Mouse (Mus musculus) limb, embryonic 11.5 days (tissue): ENCODE measurements at regions not wholly inside any gene's neighbourhood (a gene's known extent, or its start where the extent isn't known, plus 50 kb on each side); places are given as distances from the start of the nearest gene placed in this dataset.

Source experiments
- ATAC-seq: fragments of 200-750 bp; cut with Nextera tagmentation; 2 replicates; pipeline ENCODE4 v1.8.0; 2017; ENCODE audit warnings: low read depth; ENCODE audit not compliant: insufficient number of reproducible peaks, low FRiP score, low TSS enrichment
- DNase-seq: peaks from one replicate; pipeline ENCODE4 v3.0.0-alpha.2; 2015; ENCODE audit warnings: low spot score
- H3K27ac ChIP-seq: fragments of 300-500 bp; sonication (generic); replicated peaks from 2 replicates; pipeline ENCODE4 v1.5.1; 2014; ENCODE audit warnings: low read depth, mild to moderate bottlenecking, low read length
- H3K27me3 ChIP-seq: fragments of 300-500 bp; sonication (generic); 2 replicates; pipeline ENCODE4 v1.6.1; 2014; ENCODE audit warnings: mild to moderate bottlenecking, low read length, mixed read lengths; ENCODE audit not compliant: control insufficient read depth, insufficient read depth
- H3K36me3 ChIP-seq: fragments of 300-500 bp; sonication (generic); 2 replicates; pipeline ENCODE4 v1.6.1; 2014; ENCODE audit warnings: mild to moderate bottlenecking, low read length, moderate library complexity, mixed read lengths; ENCODE audit not compliant: control insufficient read depth, insufficient read depth
- H3K4me1 ChIP-seq: fragments of 300-500 bp; sonication (generic); 2 replicates; pipeline ENCODE4 v1.6.1; 2014; ENCODE audit warnings: low read length, mixed read lengths; ENCODE audit not compliant: control insufficient read depth, insufficient read depth
- H3K4me2 ChIP-seq: fragments of 300-500 bp; sonication (generic); 2 replicates; pipeline ENCODE4 v1.6.1; 2014; ENCODE audit warnings: low read depth, mild to moderate bottlenecking, moderate library complexity; ENCODE audit not compliant: severe bottlenecking
- H3K4me3 ChIP-seq: fragments of 300-500 bp; sonication (generic); 2 replicates; pipeline ENCODE4 v1.5.1; 2014; ENCODE audit warnings: low read depth, low read length
- H3K9ac ChIP-seq: fragments of 300-500 bp; sonication (generic); 2 replicates; pipeline ENCODE4 v1.6.1; 2014; ENCODE audit warnings: mild to moderate bottlenecking, low read length
- H3K9me3 ChIP-seq: fragments of 300-500 bp; sonication (generic); 2 replicates; pipeline ENCODE4 v1.6.1; 2016; ENCODE audit warnings: low read length; ENCODE audit not compliant: control insufficient read depth
- WGBS: fragments of 180-500 bp; shearing (Covaris S2); extraction: QIAGEN DNeasy Blood & Tissue Kit; methylation state at CpG from one replicate; pipeline ENCODE4 v1.1.7; 2014; 5-methylcytosine and 5-hydroxymethylcytosine counted together

DNA sequence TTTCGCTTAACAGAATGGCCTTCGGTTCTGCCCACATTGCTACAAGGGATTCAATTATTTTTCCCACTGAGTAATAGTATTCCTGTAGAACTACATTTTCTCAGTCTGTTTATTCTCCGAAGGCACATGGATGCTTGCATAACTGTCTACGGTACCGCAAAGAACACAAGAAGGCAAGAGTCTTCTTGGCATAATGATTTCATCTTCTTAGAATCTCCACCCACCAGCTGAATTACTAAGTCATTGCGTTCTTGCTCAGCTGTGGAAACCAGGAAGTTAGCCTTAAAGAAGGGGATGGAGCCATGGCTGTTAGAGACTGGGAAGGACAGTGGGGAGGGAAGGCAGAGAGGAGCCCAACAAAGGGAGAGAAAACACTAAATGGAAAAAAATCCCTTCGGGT lies 116.4 kb upstream of the Kit start:
- H3K36me3 ChIP-seq: no peaks in the 10 kb centered on the region
- H3K27ac ChIP-seq: no peak overlapping the region
- DNase-seq: no peak
- 94% methylated on average over 7 of the region's 7 CpGs for WGBS
- H3K4me3 ChIP-seq: no peak overlapping the region
- H3K4me2 ChIP-seq: no peak overlapping the region
- no peak overlapping the region for H3K9ac ChIP-seq
- no peaks in the 10 kb centered on the region for H3K4me1 ChIP-seq
- H3K27me3 ChIP-seq: no peaks in the 10 kb centered on the region
- no peaks in the 10 kb centered on the region for H3K9me3 ChIP-seq
- ATAC-seq: no peak

DNA sequence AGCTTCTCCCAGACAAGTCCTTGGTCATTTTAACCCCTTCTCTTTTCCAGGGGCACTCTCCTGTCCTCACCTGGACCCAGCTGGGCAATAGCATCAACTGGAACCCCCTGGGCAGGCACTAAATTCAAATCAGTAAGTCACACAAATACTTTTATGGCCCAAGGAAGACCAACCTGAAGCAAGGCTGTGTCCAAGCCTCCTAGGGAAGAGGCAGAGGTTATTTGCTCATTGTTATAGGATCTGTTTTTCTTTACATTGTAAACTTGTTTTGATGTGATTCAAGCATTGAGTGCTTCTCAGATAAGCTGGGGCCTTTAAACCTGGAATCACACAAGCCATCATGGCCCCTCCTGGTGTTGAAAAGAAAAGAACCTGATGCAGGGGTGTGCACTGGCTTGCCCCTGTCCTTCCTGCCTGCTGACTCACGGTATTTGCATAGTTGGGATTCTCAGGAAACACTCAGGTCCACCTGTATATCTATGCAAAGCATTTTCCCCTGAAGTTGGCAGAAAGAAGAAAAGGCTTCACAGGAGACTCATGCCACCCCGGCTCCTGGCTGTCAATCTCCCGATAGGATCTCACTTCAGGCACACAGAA lies 114.9 kb upstream of the Kit start:
- H3K9me3 ChIP-seq: no peaks in the 10 kb centered on the region
- DNase-seq: no peak
- no peak for ATAC-seq
- no peaks in the 10 kb centered on the region for H3K4me1 ChIP-seq
- no peak overlapping the region for H3K9ac ChIP-seq
- WGBS: 68% methylated on average over 3 of the region's 3 CpGs
- no peak overlapping the region for H3K27ac ChIP-seq
- H3K4me2 ChIP-seq: no peak overlapping the region
- no peaks in the 10 kb centered on the region for H3K27me3 ChIP-seq
- H3K4me3 ChIP-seq: no peak overlapping the region
- no peaks in the 10 kb centered on the region for H3K36me3 ChIP-seq

DNA sequence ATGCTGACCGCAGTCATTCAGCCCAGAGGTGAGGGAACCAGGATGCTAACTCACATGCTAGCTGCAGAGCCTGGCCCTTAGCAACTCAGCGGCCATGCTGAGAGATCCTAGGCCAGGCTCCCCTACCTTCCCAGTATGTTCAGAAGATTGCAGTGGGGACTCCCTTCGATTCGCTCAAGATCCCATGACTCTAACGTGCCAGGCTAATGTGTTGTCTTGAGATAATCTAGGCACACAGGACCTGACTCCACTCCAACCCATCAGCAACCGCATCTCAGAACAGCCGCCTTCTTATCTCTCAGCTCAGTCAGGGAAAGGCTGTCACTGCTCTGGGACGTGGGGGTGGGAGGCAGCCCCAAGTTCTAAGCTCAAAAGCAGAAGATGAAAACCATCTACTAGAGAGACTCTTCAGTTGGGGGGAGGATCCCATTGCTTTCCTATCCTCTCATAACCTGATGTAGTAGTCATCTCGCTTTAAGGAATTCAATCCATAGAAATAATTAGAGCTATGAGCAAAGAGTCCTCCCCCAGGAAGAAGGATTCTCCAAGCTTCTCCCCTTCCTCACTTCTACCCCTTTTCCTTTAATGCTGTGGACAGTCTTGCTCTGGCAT lies 114.2 kb upstream of the Kit start:
- Histone ChIP-seq H3K9me3 (no peaks in the 10 kb centered on the region), H3K4me2 (no peak overlapping the region), H3K4me1 (no peaks in the 10 kb centered on the region), H3K27ac (no peak overlapping the region), H3K36me3 (no peaks in the 10 kb centered on the region), H3K9ac (no peak overlapping the region), H3K4me3 (no peak overlapping the region), H3K27me3 (no peaks in the 10 kb centered on the region)
- WGBS: 76% methylated on average over 9 of the region's 9 CpGs
- DNase-seq (no peak), ATAC-seq (no peak)

GRCm38 (mm10) chr5:75461368-75461767 lies 113.3 kb upstream of the Kit start:
- WGBS: 88% methylated on average over 5 of the region's 5 CpGs
- no peaks in the 10 kb centered on the region for H3K36me3 ChIP-seq
- H3K27ac ChIP-seq: no peak overlapping the region
- no peaks in the 10 kb centered on the region for H3K4me1 ChIP-seq
- DNase-seq (no peak), ATAC-seq (no peak)
- no peak overlapping the region for H3K4me2 ChIP-seq
- no peaks in the 10 kb centered on the region for H3K27me3 ChIP-seq
- H3K9me3 ChIP-seq: no peaks in the 10 kb centered on the region
- no peak overlapping the region for H3K9ac ChIP-seq
- H3K4me3 ChIP-seq: no peak overlapping the region

DNA sequence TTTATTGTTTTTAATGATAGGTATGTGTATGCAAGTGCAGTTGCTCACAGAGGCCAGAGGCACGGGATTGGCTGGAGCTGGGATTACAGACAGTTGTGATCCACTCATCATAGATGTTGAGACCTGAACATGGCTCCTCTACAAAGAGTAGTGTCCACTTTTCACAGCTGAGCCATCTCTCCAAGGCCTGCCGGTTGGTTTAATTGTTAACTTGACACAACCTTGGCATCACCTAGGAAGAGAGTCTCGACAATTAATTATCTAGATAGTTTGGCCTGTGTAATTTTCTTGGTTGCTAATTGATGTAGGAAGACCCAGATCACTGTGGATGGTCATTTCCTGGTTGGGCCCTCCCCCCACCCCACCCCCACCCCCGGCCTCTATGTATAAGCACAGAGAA lies 111.1 kb upstream of the Kit start:
- ATAC-seq (no peak), DNase-seq (no peak)
- Histone ChIP-seq H3K4me1 (no peaks in the 10 kb centered on the region), H3K27me3 (no peaks in the 10 kb centered on the region), H3K36me3 (no peaks in the 10 kb centered on the region), H3K4me2 (no peak overlapping the region), H3K9me3 (no peaks in the 10 kb centered on the region), H3K4me3 (no peak overlapping the region), H3K27ac (no peak overlapping the region), H3K9ac (no peak overlapping the region)
- 90% methylated on average over 4 of the region's 4 CpGs for WGBS

DNA sequence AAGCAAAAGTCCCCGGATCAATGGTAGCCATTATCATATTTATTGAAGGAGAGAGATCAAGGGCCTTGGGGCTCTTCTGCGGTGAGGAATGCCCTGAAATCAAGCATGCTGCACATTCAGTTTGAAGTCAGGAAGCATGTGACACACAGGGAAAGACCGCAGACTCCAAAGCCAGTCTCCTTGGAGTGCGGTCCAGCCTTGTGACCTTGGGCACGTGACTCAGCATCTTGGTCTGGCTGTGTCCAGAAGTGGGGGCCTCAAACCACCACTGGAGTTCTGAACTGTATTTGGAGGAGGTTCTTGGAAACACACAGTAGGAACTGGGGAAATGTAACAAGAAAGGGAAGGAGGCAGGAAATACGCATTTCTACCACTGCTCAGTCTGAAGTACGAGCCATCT lies 109.0 kb upstream of the Kit start:
- no peaks in the 10 kb centered on the region for H3K27me3 ChIP-seq
- H3K27ac ChIP-seq: no peak overlapping the region
- no peak overlapping the region for H3K4me2 ChIP-seq
- ATAC-seq (no peak), DNase-seq (no peak)
- no peak overlapping the region for H3K9ac ChIP-seq
- no peak overlapping the region for H3K4me3 ChIP-seq
- H3K4me1 ChIP-seq: no peaks in the 10 kb centered on the region
- 86% methylated on average over 7 of the region's 7 CpGs for WGBS
- H3K36me3 ChIP-seq: no peaks in the 10 kb centered on the region
- H3K9me3 ChIP-seq: no peaks in the 10 kb centered on the region

GRCm38 (mm10) chr5:75466941-75467340 lies 107.8 kb upstream of the Kit start:
- WGBS: 79% methylated on average over 4 of the region's 4 CpGs
- no peak overlapping the region for H3K4me3 ChIP-seq

DNA sequence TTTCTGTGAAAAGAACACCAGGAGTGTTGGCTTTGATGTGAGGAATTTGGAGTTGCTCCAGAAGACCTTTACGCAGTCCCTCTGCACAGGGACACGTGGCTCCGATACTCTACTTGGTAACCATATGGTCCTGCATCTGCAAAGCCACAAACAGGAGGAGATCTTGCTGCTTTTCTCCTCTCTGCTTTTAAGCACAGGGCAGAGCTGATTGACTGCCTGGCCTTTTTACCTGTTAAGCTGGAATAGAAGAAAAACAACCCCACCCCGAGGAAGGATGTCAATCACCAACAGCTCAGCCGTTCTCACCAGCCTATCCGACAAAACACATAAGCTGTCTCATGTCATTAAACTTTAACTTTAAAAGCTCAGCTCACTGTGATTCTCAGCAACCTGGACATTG lies 106.8 kb upstream of the Kit start:
- H3K36me3 ChIP-seq: no peaks in the 10 kb centered on the region
- ATAC-seq (no peak), DNase-seq (no peak)
- no peak overlapping the region for H3K9ac ChIP-seq
- H3K4me3 ChIP-seq: no peak overlapping the region
- H3K27me3 ChIP-seq: no peaks in the 10 kb centered on the region
- WGBS: 31% methylated on average over 6 of the region's 6 CpGs
- H3K27ac ChIP-seq: no peak overlapping the region
- H3K4me2 ChIP-seq: no peak overlapping the region
- no peaks in the 10 kb centered on the region for H3K4me1 ChIP-seq
- no peaks in the 10 kb centered on the region for H3K9me3 ChIP-seq

More at GRCm38 (mm10) chr5:75466941-75467340, 107.8 kb upstream of the Kit start:
- no peaks in the 10 kb centered on the region for H3K4me1 ChIP-seq
- H3K9me3 ChIP-seq: no peaks in the 10 kb centered on the region
- H3K27ac ChIP-seq: no peak overlapping the region
- DNase-seq: no peak
- no peak for ATAC-seq
- H3K4me2 ChIP-seq: no peak overlapping the region
- H3K9ac ChIP-seq: no peak overlapping the region
- no peaks in the 10 kb centered on the region for H3K27me3 ChIP-seq
- H3K36me3 ChIP-seq: no peaks in the 10 kb centered on the region

DNA sequence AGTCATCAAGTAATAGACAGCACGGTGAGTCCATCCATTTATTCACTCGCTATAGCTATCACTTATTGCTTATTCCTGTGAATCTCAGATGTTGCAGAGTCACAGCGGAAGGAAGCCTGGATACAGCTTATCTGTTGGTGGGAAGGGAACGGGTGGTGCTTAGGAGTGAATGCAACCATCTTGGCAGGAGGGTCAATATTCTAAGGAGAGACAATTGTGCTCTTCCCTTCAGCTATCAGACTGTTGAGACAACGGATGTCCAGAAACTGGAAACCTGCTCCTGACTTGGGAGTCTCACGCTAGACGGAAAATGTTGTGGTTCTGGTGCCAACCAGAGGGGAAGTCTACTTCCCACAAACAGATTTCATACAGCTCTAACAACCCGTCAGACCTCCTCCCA lies 103.7 kb upstream of the Kit start:
- Histone ChIP-seq H3K4me3 (no peak overlapping the region), H3K9me3 (no peaks in the 10 kb centered on the region), H3K27me3 (no peaks in the 10 kb centered on the region), H3K4me2 (no peak overlapping the region), H3K27ac (no peak overlapping the region), H3K9ac (no peak overlapping the region), H3K36me3 (no peaks in the 10 kb centered on the region), H3K4me1 (no peaks in the 10 kb centered on the region)
- no peak for ATAC-seq
- no peak for DNase-seq
- WGBS: 91% methylated on average over 8 of the region's 8 CpGs
